14 mouse cellular contexts compared by ENCODE assay signal in genomic region chr2:167463802-167464201, GRCm38 (mm10).
"Had no signal": no experiment of that assay in that cellular context is flagged by ENCODE, and none has a peak within 500 bp of the region (broad histone marks: within the 10 kb centered on the region; RNA-seq: fewer than 3 reads in every experiment).

No protein-coding gene starts in this region.

- H3K27me3 ChIP-seq: megakaryocyte, embryonic 14.5 days; midbrain, embryonic 13.5 days; midbrain, embryonic 15.5 days; neural tube, embryonic 12.5 days had no signal

- H3K4me2 ChIP-seq: lung, embryonic 14.5 days; midbrain, embryonic 11.5 days; midbrain, embryonic 13.5 days; midbrain, embryonic 15.5 days; neural tube, embryonic 12.5 days had no signal

- H3K4me3 ChIP-seq: megakaryocyte, embryonic 14.5 days; midbrain, embryonic 13.5 days; midbrain, embryonic 15.5 days; neural tube, embryonic 12.5 days had no signal

- H3K27ac ChIP-seq: macrophage; midbrain, embryonic 13.5 days; midbrain, embryonic 15.5 days; neural tube, embryonic 12.5 days had no signal

- H3K9ac ChIP-seq: lung, embryonic 14.5 days; midbrain, embryonic 13.5 days; midbrain, embryonic 15.5 days; neural tube, embryonic 12.5 days had no signal

- ATAC-seq: midbrain, embryonic 13.5 days; midbrain, embryonic 15.5 days had no signal

- H3K9me3 ChIP-seq: megakaryocyte, embryonic 14.5 days; midbrain, embryonic 13.5 days; midbrain, embryonic 15.5 days; neural tube, embryonic 12.5 days had no signal

- H3K4me1 ChIP-seq: midbrain, embryonic 13.5 days; midbrain, embryonic 15.5 days; neural tube, embryonic 12.5 days had no signal

- DNase-seq: lung, adult 18-20 months; lung, embryonic 14.5 days; lung, postnatal 10 days; right cerebral cortex, postnatal 14 days; spleen, adult 18-20 months; thymus, adult 18-20 months; thymus, postnatal 14 days; thymus, postnatal 36 days had no signal
